Mouse (Mus musculus) lung, embryonic 14.5 days (tissue): ENCODE measurements at regions not wholly inside any gene's neighbourhood (a gene's known extent, or its start where the extent isn't known, plus 50 kb on each side); places are given as distances from the start of the nearest gene placed in this dataset.

ENCODE experiments used
- ATAC-seq: fragments of 200-750 bp; cut with Nextera tagmentation; 2 replicates; pipeline ENCODE4 v1.8.0; 2017; ENCODE audit warnings: mild to moderate bottlenecking, moderate TSS enrichment, moderate library complexity; ENCODE audit not compliant: insufficient read depth
- DNase-seq: peaks from one replicate; pipeline ENCODE4 v3.0.0-alpha.2; 2015
- H3K27ac ChIP-seq: fragments of 300-500 bp; sonication (generic); 2 replicates; pipeline ENCODE4 v1.5.1; 2014; ENCODE audit warnings: low read depth, mild to moderate bottlenecking, moderate library complexity
- H3K27me3 ChIP-seq: fragments of 300-500 bp; sonication (generic); 2 replicates; pipeline ENCODE4 v1.6.1; 2014; ENCODE audit warnings: low read length, control low read depth; ENCODE audit not compliant: insufficient read depth
- H3K36me3 ChIP-seq: fragments of 300-500 bp; sonication (generic); 2 replicates; pipeline ENCODE4 v1.6.1; 2014; ENCODE audit warnings: control low read depth; ENCODE audit not compliant: insufficient read depth
- H3K4me1 ChIP-seq: fragments of 300-500 bp; sonication (generic); 2 replicates; pipeline ENCODE4 v1.6.1; 2014; ENCODE audit warnings: antibody characterized with exemption, control low read depth; ENCODE audit not compliant: insufficient read depth
- H3K4me2 ChIP-seq: fragments of 300-500 bp; sonication (generic); 2 replicates; pipeline ENCODE4 v1.6.1; 2014; ENCODE audit warnings: mild to moderate bottlenecking
- H3K4me3 ChIP-seq: fragments of 300-500 bp; sonication (generic); 2 replicates; pipeline ENCODE4 v1.5.1; 2014; ENCODE audit warnings: low read depth, low read length
- H3K9ac ChIP-seq: fragments of 300-500 bp; sonication (generic); 2 replicates; pipeline ENCODE4 v1.6.1; 2014
- H3K9me3 ChIP-seq: fragments of 300-500 bp; sonication (generic); 2 replicates; pipeline ENCODE4 v1.6.1; 2016; ENCODE audit warnings: low read depth, low read length, control low read depth
- CTCF ChIP-seq: IDR thresholded peaks from 2 replicates; pipeline ENCODE4 v1.5.1; 2016; ENCODE audit warnings: antibody characterized with exemption, low read depth
- WGBS: fragments of 180-500 bp; shearing (Covaris S2); extraction: QIAGEN DNeasy Blood & Tissue Kit; methylation state at CpG from one replicate; pipeline ENCODE4 v1.1.7; 2014; 5-methylcytosine and 5-hydroxymethylcytosine counted together

- Histone ChIP-seq H3K4me1 (0 out of 2 replicates have a peak, but pooled peaks cover 5% of the 10 kb centered on the region), H3K4me3 (no peak overlapping the region), H3K27me3 (no peaks in the 10 kb centered on the region), H3K27ac (no peak overlapping the region), H3K4me2 (no peak overlapping the region), H3K36me3 (no peaks in the 10 kb centered on the region), H3K9me3 (no peaks in the 10 kb centered on the region), H3K9ac (no peak overlapping the region)
- WGBS: 66% methylated on average over 3 of the region's 3 CpGs
- no peak for TF ChIP-seq CTCF
- no peak for ATAC-seq
- no peak for DNase-seq
Observed at GRCm38 (mm10) chr8:11909146-11909545, 68.9 kb downstream of the Tex29 start.

- no peak overlapping the region for H3K4me3 ChIP-seq
- ATAC-seq (peak; percentile 13; the same call in 1 of the 2 replicates), DNase-seq (peak; percentile 43)
- no peak overlapping the region for H3K9ac ChIP-seq
- H3K36me3 ChIP-seq: no peaks in the 10 kb centered on the region
- H3K9me3 ChIP-seq: no peaks in the 10 kb centered on the region
- no peak for TF ChIP-seq CTCF
- H3K4me1 ChIP-seq: 0 out of 2 replicates have a peak, but pooled peaks cover 6% of the 10 kb centered on the region
- peak overlapping the region; percentile 24; the same call in 1 of the 2 replicates for H3K27ac ChIP-seq
- WGBS: 44% methylated on average over 18 of the region's 18 CpGs
- no peaks in the 10 kb centered on the region for H3K27me3 ChIP-seq
- peak overlapping the region; percentile 12; the same call in 1 of the 2 replicates for H3K4me2 ChIP-seq
Observed at GRCm38 (mm10) chr8:11911639-11912450, 71.6 kb downstream of the Tex29 start.

- peak overlapping the region; percentile 24; the same call in 1 of the 2 replicates for H3K27ac ChIP-seq
- no peaks in the 10 kb centered on the region for H3K36me3 ChIP-seq
- H3K4me1 ChIP-seq: 0 out of 2 replicates have a peak, but pooled peaks cover 6% of the 10 kb centered on the region
- no peaks in the 10 kb centered on the region for H3K27me3 ChIP-seq
- 75% methylated on average over 17 of the region's 17 CpGs for WGBS
- DNase-seq (no peak), ATAC-seq (no peak)
- H3K4me3 ChIP-seq: no peak overlapping the region
- H3K9ac ChIP-seq: no peak overlapping the region
- no peak overlapping the region for H3K4me2 ChIP-seq
- H3K9me3 ChIP-seq: no peaks in the 10 kb centered on the region
- TF ChIP-seq CTCF: no peak
Observed at GRCm38 (mm10) chr8:11912451-11913128, 72.3 kb downstream of the Tex29 start.

GRCm38 (mm10) chr8:11913129-11913900 lies 73.0 kb downstream of the Tex29 start:
- H3K36me3 ChIP-seq: no peaks in the 10 kb centered on the region
- H3K4me3 ChIP-seq: no peak overlapping the region
- 64% methylated on average over 12 of the region's 12 CpGs for WGBS
- ATAC-seq (no peak), DNase-seq (no peak)
- no peak for TF ChIP-seq CTCF
- H3K9me3 ChIP-seq: no peaks in the 10 kb centered on the region
- 0 out of 2 replicates have a peak, but pooled peaks cover 6% of the 10 kb centered on the region for H3K4me1 ChIP-seq
- H3K27ac ChIP-seq: no peak overlapping the region
- no peak overlapping the region for H3K4me2 ChIP-seq
- no peaks in the 10 kb centered on the region for H3K27me3 ChIP-seq
- no peak overlapping the region for H3K9ac ChIP-seq

GRCm38 (mm10) chr8:11914131-11914530 lies 73.9 kb downstream of the Tex29 start:
- DNase-seq (no peak), ATAC-seq (no peak)
- no peaks in the 10 kb centered on the region for H3K27me3 ChIP-seq
- H3K36me3 ChIP-seq: no peaks in the 10 kb centered on the region
- 0 out of 2 replicates have a peak, but pooled peaks cover 6% of the 10 kb centered on the region for H3K4me1 ChIP-seq
- no peak for TF ChIP-seq CTCF
- H3K4me3 ChIP-seq: no peak overlapping the region
- WGBS: 61% methylated on average over 7 of the region's 7 CpGs
- no peak overlapping the region for H3K9ac ChIP-seq
- H3K9me3 ChIP-seq: no peaks in the 10 kb centered on the region
- H3K4me2 ChIP-seq: no peak overlapping the region
- H3K27ac ChIP-seq: no peak overlapping the region

GRCm38 (mm10) chr8:11914681-11915474 lies 74.6 kb downstream of the Tex29 start:
- Histone ChIP-seq H3K27ac (peak overlapping the region; percentile 48), H3K9me3 (no peaks in the 10 kb centered on the region), H3K4me2 (peak overlapping the region; percentile 48), H3K36me3 (no peaks in the 10 kb centered on the region), H3K27me3 (no peaks in the 10 kb centered on the region), H3K4me3 (no peak overlapping the region), H3K9ac (no peak overlapping the region), H3K4me1 (0 out of 2 replicates have a peak, but pooled peaks cover 6% of the 10 kb centered on the region)
- no peak for TF ChIP-seq CTCF
- ATAC-seq (peak; percentile 82), DNase-seq (peak; percentile 89)
- 34% methylated on average over 19 of the region's 19 CpGs for WGBS
